Mouse (Mus musculus) megakaryocyte progenitor cell, adult 5-6 weeks (primary cell): ENCODE results near the gene Gm29797. TPM values are rescaled to one million over a fixed set of nuclear protein-coding genes. Genes with fewer than 3 reads are reported as not detected.

ENCODE experiments used
- ATAC-seq: replicated peaks from 2 replicates; pipeline ENCODE4 v1.8.0; 2016; ENCODE audit warnings: mild to moderate bottlenecking, moderate TSS enrichment, inconsistent platforms; ENCODE audit not compliant: poor library complexity
- total RNA-seq, 2 experiments: library from RNA; stranded (forward) in 1 of 2; stranded (reverse) in 1 of 2; fragments of 157-497, 149-512 nt in 1 of 2; fragments of 200-1000 nt in 1 of 2; gene quantifications; 2 replicates each; pipeline versions ENCODE4 v1.2.3 to v1.2.4; 2015 to 2017

Gene Gm29797
- total RNA-seq (2015): not detected in 2 replicates
- total RNA-seq (2017): not detected in 2 replicates

DNA sequence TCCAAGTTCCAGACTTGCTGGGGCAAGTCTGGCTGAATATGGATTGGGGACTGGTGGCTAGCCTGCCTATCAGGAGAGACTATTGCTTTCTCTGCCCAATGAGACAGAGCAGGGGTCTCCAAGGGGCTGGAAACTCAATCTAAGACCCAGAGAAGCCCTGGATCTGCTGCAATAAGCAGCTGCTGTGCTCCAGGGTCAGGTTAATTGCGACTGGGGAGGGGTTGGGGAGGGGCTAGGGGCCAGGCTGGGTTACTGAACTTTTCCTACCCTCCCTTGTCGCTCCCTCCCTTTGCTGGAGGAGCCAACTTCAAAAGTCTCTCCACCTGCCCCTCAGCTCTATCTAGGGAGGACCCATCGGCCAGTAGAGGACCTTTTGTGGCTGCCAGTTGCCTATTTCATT lies at the start of gene Gm29797:
Gene Gm29797, plus strand, starts transcription at position 301 of the 400 bp plus-strand sequence.
- ATAC-seq: no peak

DNA sequence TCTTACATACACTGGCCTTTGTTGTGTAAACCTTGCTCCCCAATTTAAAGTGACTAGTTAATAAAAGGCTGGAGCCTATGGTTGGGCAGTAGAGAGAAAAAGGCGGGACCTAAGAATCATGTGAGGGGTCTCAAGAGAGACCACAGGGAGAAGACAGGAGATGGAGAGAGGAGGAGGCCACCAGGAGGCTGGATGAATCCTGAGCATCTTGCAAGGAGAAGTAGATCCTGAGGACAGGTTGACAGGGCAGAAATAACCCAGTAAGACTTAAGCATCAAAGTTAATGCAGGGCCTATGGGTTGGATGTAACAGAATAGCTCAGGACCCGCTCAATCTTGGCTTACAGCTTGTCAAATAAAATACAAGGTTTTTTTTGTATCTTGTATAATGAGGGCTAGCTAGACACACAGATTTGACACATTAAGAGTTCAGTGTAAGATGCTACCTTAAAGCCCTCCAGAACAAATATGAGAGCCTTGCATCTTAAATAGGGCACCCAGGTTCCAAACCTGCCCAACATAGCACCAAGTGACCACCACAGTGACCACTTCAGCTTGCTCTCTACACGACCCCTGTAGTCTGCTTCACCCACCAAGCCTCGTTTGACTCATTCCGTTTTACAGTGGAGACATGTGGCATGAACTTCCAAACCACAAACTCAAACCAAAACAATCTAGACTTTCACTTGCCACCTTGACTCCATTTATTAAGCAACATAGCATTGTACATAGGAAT lies 37.9 kb upstream of the Gm29797 start:
- ATAC-seq: no peak

DNA sequence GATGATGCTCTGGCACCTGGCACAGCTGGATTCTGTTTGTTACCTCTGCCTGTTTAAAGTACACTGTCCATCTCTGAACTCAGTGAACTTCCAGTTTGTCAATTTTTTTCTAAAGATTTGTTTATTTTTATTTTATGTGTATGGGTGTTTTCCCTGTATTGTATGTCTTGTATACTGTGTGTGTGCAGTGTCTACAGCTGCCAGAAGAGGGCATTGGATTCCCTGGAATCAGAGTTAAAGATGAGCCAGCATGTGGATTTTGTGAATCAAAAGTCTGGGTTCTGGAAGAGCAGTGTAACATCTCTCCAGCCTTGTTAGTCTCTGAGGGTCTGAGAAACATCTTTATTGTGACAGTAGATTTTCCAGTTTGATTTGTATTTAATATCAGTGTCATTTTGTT lies 33.4 kb upstream of the Gm29797 start:
- peak; percentile 66; the same call in 1 of the 2 replicates for ATAC-seq

DNA sequence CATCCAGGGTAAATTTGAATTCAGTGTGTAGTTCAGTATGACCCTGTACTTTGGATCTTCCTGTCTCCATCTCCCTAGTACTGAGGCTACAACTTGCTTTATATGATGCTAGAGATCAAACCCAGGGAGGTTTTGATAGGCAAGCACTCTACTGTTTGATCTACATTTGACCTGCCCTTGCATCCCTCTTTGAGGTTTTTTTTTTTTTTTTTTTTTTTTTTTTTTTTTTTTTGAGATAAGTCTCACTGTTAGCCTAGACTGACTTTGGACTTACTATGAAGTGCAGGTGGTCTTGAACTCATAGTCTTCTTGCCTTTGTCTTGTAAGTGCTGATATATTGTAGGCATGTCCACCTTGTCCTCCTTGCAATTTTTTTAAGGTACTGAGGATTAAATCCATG lies 28.4 kb upstream of the Gm29797 start:
- ATAC-seq: no peak

DNA sequence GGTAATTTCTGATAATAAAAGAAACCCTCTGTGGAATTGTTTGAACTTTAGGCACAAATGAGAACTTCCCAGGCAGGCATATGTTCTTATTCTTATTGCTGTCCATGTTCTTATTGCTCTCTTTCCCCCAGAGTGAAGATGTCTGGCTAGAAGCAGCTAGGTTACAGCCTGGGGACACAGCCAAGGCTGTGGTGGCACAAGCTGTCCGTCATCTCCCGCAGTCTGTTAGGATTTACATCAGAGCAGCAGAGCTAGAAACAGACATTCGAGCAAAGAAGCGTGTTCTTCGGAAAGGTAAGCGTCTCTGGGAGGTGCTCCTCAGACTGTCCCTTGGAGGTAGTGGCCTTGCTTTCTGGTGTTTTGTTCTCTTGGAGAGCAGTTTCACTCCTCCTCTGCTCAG lies 24.2 kb upstream of the Gm29797 start:
- no peak for ATAC-seq

DNA sequence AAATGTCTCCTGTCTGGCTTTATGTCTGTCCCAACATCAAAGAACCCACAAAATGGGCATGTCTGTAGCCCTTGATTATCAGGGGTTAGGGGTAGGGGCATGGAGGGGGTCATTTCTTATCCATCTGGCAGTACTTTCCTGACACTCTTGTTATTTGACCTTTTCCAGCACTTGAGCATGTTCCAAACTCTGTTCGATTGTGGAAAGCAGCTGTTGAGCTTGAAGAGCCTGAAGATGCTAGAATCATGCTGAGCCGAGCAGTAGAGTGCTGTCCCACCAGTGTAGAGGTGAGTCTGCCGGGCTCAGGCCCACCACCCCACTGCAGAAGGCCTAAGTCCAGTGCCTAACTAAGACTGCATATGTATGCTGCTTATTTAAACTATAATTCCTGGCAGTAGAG lies 21.0 kb upstream of the Gm29797 start:
- no peak for ATAC-seq

DNA sequence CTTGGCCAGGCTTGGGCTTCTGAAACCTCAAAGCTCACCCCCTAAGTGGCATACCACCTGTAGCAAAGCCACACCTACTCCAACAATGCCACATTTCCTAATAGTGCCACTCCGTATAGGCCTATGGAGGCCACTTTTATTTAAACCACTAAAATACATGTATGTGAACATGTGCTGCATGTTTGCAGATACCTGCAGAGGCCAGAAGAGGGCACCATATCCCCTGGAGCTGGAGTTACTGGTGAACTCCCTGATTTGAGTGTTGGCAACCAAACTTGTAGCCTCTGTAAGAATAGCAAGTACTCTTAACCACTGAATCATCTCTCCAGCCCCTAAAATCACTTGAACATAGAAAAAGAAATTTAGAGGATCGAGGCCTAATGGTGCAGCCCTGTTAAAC lies 12.5 kb upstream of the Gm29797 start:
- peak; percentile 96 for ATAC-seq

DNA sequence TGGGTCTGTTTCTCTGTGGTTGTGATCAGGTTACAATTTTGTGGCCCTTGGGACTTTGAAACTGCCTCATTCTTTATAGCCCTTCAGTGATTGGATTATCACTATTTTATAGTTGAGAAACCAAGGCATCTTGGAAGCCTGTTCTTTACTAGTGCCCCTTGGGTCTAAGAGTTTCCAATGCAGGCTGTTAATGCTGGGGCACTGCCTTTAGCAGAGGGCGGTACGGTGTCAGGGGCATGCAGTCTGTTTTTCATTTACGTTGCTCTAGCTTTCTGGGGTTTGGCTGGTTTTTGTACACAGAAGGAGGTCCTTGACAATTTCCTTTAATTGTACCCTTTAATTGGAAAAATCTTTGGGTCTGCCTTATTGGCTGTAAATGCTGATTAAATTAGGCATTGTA lies 11.2 kb upstream of the Gm29797 start:
- ATAC-seq: no peak

DNA sequence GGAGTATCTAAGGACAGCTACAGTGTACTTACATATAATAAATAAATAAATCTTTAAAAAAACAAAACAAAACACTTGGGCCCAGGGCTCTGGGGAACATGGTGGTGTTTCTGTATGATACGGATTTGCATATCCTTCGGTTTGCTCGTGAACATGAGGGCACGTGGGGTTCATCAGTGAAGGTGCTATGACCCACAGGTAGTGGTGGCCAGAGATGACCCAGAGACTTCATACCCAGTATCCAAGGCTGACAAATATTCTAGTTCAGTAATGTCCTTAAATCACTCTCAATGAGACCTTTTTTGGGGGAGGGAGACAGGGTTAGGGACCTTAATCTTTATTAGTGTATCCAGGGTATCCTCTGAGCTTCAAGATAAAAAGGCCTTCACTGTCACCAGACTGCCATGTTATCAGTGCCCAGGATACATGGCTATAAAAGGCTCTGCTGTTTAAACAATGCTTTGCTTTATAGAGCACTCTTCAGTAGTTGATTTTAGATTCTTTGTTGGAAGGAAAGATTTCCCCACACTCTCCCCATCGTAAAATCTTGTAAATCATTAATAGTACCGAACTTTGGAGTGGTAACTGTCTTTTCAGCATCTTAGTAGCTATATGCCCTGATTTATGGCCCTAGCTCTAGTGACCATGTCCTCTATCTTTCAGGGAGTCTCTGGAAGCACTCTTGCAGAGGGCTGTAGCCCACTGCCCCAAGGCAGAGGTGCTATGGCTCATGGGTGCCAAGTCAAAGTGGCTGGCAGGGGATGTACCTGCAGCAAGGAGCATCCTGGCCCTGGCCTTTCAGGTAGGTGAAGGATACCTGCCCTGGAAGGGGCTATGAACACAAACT lies 10.0 kb upstream of the Gm29797 start:
- no peak for ATAC-seq

DNA sequence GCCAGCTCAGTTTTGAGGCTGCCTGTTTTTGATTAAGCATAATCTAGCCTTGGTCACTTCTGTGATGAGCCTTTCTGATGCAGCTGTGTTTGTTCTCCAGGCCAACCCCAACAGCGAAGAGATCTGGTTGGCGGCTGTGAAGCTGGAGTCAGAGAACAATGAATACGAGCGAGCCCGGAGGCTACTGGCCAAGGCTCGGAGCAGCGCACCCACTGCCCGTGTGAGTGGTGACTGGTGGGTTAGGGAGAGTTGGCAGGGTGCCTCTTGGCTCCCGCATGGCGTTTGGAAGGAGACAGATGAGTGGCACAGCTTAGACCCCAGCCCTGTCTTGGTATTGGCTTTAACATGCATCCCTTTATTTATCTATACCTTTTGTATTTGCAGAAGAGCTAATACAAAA lies 7.9 kb upstream of the Gm29797 start:
- no peak for ATAC-seq

DNA sequence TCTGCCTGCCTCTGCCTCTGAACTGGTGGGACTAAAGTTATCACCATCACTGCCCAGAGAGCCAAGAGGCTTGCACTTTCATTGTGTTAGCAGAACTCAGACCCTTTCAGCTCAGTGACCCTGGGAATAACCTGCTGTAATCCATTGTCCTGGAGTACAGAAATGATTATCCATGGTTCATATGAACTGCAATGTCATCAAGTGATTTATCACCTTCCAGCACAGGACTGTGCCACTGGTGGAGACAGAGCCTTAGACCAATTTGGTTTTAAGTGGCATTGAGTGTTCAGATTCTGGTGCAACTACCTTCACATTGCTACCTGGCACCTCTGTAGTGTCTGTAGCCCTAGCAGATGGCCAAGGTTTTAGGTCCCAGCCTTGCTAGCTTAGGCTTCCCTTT lies 3.8 kb upstream of the Gm29797 start:
- ATAC-seq: no peak

DNA sequence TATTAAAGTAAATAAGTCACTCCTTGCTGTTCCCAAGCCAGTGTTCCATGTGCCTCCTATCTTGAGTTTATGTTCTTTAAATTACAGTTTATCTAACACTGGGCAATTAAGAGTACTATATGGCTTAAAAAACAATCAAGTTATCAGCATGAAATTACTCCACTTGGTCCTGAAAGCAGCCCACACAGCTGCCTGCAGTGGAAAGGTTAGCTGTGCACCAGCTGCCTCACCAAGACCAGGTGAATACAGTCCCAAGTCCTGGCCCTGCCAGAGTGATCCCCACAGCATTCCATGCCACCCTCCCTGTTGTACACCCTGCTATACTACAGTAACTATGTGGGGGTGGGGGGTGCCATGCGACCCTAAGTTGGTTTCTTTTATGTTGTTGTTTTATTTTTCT lies 3.3 kb upstream of the Gm29797 start:
- ATAC-seq: no peak

DNA sequence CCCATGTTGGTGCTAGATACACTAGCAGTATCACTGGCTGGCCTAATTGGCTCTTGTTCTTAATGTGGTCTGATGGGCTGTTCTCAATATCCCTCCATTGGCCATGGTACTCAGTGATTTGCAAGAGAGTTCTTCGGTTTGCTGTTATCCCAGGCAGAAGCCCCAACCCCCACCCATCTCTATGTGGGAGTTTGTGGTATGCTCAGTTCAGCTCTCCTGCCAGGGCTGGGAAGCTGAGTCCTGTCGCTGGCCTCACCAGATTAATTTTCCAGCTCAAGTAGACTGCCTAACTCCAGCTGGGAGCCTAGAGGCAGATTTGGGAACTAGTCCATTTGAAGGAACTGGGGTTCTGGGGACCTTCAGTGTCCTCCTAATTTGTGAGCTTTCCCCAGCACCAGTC lies 607 bp downstream of the Gm29797 start:
- no peak for ATAC-seq

DNA sequence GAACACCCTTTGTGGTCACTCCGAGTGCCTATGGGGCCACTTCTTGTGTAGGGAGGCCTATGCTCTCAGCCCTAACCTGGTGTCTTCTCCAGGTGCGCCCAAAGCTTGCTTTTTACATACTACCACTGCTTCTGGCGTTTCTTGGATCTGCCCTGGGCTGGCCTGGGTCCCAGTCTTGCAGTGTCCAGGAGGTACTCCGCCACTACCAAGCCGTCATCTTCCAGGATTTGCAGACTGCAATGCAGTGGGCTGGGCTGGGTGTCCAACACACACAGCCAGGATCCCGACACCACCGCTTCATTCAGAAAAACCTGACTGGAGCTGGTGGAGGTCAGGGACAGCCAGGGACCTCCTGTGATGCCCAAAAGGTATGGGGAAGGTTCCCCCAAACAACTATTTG lies 1.7 kb downstream of the Gm29797 start:
- no peak for ATAC-seq

DNA sequence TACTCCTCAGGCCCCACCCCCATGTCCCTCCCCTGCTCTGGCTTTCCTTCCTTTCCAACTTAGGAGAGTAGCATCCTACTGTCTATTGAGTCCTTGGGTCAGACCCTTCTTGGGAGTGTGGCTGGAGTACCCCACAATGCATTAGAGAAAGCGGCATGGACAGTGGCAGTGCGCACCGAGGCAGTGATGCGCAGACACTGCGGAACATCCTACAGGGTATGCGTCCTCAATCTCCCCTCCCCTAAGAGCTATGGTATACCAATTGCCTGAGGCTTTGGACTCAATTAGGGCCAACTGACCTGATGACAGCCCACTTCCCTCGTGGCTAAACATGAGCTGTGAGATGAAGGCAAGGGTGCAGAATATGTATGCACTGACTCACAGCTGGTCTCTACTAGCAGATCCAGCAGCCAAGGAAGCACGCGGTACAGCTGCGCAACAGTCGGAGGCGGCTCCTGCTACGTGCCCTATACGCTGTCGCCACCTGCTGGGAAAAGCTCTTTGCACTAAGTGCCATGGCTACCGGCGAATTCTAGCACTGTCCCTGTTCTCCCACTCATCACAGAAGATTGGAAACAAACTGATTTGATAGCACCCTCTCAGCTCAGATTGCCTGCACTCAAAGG lies 2.2 kb downstream of the Gm29797 start:
- ATAC-seq: peak; percentile 80

DNA sequence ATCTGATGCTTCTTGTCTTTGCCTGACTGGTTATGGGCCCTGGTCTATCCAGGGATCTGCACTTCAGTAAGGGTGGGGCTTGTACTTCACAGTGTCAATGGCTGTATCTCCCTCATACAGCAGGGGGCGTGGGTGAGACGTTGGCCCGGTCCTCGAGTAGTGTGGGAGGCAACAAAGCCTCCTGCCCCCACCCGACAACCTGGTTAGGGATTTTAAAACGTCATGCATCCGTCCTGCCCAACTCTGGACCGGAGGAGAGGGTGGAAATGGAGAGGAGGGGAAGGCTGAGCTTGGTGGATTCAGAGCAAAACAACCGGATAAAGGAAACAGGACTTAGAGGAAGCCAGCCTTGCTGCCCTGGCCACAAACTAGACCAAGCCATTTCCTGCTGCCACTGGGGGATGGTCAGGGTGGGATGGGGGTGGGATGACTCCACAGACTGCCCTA lies 2.8 kb downstream of the Gm29797 start:
- peak; percentile 89 for ATAC-seq

DNA sequence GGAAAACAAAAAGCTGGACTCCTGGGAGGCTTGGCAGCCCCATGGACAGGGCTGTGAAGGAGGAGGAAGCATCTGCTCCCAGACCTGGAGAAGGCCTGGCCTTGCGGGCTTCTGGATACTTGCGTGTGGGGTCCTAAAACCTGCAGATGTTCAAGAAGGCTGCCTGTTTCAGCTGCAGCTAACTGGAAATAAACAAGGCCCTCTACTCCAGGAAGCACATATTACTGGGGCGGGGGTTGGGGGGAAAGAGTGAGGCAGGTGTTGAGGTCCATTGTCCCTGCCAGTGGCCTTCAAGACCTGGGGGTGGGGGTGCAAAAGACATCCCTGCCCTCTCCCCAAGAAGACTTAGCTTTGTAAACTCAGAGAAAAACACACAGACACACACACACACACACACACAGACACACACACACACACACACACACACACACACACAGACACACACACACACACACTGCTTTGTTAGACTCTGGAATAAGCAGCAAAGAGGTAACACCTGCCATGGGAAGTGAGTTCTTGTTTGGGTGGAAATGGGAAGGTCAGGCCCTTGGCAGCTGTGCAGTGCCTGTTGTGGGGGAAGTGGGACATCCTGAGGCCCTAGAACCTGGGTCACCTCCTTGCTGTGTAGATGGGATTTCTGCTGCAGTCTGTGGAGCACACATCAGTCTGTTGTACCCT lies 5.9 kb downstream of the Gm29797 start:
- ATAC-seq: no peak

DNA sequence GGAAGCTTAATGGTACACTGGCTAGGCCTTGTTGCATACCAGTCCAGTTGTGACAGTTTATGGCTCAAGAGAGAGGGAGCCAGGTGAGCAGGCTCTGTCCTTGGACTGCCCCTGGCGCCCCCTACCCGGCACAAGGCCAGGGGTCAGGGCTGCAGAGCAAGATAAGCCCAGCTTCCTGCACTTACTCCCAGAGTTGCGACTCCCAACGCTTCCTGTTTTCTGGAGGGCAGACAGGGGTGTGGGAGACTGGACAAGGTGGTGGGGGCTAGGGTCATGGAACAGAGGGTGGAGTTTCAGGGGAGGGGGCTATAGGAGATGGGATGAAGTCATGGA lies 6.4 kb downstream of the Gm29797 start:
- no peak for ATAC-seq

DNA sequence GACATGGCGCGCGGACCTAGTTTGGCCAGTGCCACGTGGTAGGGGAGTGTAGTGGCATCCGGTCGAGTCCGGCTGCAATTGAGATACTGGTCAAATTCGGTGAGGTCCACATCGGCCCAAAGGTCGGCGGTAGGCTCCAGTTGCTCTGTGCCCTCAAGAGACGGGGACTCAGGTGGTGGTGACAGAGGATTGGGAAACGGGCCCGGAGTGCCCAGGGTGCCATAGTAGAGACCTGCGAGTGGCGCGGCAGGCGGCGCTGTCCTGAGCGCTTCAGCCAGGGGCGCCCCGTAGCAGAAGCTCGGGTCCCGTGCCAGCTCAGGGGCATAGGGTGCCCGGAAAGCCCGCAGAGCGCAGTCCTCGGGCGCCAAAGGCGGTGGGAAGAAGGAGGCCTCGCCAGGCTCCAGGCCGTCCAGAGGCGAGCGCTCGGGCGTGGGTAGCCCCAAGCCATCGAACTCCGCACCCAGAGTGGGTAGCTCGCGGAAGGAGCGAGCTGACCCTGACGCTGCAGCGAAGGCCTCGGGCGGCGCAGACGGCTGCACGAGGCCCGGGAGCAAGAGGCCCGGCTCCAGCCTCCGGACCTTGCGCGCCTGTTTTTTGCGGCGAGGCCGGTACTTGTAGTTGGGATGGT lies 13.6 kb downstream of the Gm29797 start:
- peak; percentile 81 for ATAC-seq

DNA sequence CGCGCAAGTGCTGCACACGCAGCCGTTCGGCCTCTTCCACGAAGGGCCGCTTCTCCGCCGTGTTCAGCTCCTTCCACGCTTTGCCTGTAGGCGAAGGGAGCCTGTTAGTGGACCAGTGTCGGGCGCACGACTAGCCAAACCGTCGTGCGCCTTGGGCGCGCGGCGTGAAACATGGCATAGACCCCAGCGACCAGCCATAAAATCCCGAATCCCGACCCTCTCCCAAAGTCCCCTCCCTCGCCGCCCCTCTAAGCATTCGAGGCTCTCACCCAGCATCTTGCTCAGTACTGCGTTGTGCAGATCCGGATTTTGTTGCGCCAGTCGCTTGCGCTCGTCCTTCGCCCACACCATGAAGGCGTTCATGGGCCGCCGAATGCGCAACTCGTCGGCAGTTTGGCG lies 14.1 kb downstream of the Gm29797 start:
- no peak for ATAC-seq

DNA sequence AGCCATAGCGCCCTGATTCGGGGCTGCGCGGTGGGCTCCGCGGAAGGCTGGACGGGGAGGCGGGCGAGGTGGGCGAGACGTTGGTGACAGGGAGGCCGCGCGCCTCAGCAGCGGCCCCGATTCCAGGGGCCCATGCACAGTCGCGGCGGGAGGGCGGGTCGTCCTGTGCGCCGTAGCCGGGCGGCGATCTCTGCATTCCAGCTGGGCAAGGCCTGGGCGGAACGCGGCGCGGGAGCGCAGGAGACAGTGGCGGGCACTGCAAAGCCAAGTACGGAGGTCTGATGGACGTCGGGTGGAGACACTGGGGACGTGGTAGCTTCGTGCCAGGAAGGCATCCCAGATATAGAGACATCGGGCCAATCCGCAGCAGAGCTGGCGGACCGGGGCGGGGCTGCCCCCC lies 14.5 kb downstream of the Gm29797 start, which contains the start of gene Sox18:
Gene Sox18, minus strand, starts transcription at position 315 of the 400 bp plus-strand sequence.
- no peak for ATAC-seq
